Mouse (Mus musculus) cerebellum, adult (tissue): Measurements from ENCODE around the gene Prkar1b.

Experiments used
- ATAC-seq: cut with Nextera tagmentation; 2 replicates; pipeline ENCODE4 v1.9.2; 2017; ENCODE audit warnings: mild to moderate bottlenecking, moderate library complexity, mixed read lengths; ENCODE audit not compliant: insufficient number of reproducible peaks, low FRiP score, low TSS enrichment

Prkar1b gene

GRCm38 (mm10) chr5:139149681-139150602 is at the start of gene Prkar1b, which contains the start of gene Dnaaf5:
TSS of gene Prkar1b (minus strand) at chr5:139150001.
TSS of gene Dnaaf5 (plus strand) at chr5:139150223.
- peak; percentile 88 for ATAC-seq

- ATAC-seq, result no peak
Observed at GRCm38 (mm10) chr5:139199636-139199994, 49.8 kb upstream of the Prkar1b start.

DNA sequence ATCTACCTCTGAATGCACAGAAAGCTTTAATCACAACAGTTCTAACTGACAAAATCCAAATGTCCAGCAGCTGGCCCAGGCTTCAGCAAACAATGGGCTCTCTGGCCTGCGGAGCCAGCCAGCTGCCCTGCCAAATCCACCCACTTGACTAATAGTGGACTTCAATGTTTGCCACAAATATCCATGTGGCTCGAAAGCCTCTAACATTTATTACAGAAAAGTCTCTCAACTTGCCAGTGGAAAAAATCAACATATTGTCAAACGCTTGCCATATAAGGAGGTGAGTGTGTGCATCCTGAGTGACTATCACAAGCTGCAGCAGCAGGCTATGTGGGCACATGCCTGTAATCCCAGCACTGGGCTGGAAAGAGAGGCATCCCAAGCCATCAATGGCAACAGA is 49.0 kb upstream of the Prkar1b start:
- no peak for ATAC-seq

GRCm38 (mm10) chr5:139190958-139191357 is 41.2 kb upstream of the Prkar1b start:
- no peak for ATAC-seq

GRCm38 (mm10) chr5:139189726-139190125 is 39.9 kb upstream of the Prkar1b start:
- ATAC-seq, result no peak

GRCm38 (mm10) chr5:139184897-139185296 is 35.1 kb upstream of the Prkar1b start:
- ATAC-seq, result no peak

GRCm38 (mm10) chr5:139183601-139184000 is 33.8 kb upstream of the Prkar1b start:
- ATAC-seq, result no peak

- ATAC-seq, result no peak
Observed at GRCm38 (mm10) chr5:139183131-139183530, 33.3 kb upstream of the Prkar1b start.

- ATAC-seq, result peak; percentile 56; the same call in 1 of the 2 replicates
Observed at GRCm38 (mm10) chr5:139178895-139179631, 29.3 kb upstream of the Prkar1b start.

DNA sequence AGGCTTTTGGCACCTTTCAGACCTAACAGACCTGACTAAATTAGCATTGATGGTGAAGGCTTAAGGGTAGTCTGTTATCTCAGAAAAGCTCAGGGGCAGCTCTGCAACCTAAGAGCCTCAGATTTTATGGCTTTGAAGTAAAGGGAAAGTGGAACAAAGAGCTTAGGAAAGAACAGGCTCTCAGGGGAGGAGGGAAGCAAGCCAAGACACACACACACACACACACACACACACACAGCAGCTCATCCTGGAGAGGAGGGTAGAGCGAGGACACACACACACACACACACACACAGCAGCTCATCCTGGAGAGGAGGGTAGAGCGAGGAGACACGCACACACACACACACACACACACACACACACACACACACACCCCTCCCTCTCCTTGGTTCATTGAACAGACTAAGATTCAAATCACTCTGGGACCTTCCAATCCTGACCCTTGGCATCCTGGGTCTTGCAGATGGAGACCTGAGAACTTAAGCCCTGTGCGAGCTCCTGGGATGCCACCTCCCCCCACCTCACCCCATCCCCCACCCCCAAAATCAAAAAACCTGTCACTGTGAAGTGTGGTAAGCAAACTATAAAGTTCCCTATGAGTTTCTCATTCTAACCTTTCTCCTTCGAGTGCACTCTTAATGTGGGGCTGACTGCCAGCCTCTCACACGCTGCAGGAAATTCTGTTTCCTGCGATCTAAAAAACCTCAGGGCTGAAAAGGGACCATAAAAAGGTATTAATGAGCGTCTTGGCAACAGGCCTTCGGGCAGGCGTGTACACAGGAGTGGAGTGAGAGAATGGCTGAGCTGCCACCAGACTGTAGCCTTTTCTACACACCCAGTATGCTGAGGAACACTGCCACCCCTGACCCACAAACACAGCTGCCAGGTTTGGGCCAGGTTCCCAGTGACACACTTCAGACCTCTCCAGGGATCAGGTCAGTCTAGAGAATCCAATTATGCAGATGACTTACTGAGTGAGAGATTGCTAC is 25.1 kb upstream of the Prkar1b start:
- no peak for ATAC-seq

GRCm38 (mm10) chr5:139174141-139174540 is 24.3 kb upstream of the Prkar1b start:
- no peak for ATAC-seq

DNA sequence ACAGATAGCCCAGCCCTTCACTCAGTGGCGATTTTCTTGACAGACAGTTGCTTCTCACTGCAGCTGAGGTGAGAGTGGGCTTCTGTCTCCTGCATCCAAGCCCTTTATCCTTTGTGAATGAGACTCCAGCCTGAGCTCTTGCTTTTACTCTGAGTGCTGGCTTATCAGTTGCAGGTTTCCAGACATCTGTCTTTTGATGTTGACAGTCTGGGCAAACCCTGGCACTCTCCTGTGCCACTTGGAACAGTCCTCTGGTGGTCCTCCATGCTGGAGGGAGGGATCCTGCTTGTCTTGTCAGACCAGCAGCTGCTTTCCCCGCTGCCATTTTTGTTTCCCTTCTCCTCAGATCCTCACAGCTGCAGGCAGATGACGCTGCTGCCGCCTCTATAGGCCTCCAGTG is 22.1 kb upstream of the Prkar1b start:
- ATAC-seq, result no peak

DNA sequence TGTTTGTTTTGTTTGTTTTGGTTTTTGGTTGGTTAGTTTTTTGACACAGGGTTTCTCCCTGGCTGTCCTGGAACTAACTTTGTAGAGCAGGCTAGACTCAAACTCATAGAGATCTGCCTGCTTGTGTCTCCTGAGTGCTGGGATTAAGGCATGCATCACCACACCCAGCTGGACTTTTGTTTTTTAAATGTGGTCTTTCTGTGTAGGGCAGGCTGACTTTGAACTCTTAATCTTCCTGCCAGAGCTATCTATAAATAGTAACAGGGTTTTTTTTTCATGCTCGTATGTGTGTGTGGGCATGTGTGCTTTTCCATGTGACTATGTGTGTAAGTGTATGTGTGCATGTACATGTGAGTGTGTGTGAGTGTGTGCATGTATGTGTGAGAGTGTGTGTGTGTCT is 17.7 kb upstream of the Prkar1b start:
- ATAC-seq, result no peak

DNA sequence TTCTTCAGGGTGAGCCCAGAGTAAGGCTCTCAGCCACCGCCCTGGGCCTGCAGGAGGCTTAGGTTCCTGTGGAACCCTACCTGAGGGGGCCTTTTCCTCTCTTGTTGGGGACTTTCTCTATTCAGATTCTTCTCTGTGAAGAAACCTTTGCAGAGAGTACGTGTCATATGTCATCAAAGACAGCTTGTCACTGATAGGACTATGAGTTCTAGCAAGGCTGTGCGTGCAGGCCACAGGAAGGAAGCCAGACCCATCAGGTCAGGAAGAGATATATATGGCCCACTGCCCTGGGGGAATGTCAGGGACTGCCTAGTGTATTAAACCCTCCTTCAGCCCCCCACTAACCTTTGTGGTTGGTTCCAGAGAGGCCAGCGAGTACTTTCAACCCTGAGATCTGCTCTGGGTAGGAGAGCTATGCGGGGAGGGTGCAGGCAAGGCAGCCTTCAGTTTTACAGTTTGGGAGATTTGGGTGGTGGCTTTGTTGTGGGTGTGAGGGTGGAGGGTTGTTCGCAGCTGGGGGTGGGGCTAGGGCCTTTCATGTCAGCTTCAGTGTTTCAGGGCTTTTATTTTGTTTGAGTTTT is 17.1 kb upstream of the Prkar1b start:
- ATAC-seq, result no peak

- ATAC-seq, result no peak
Observed at GRCm38 (mm10) chr5:139161632-139162031, 11.8 kb upstream of the Prkar1b start.

DNA sequence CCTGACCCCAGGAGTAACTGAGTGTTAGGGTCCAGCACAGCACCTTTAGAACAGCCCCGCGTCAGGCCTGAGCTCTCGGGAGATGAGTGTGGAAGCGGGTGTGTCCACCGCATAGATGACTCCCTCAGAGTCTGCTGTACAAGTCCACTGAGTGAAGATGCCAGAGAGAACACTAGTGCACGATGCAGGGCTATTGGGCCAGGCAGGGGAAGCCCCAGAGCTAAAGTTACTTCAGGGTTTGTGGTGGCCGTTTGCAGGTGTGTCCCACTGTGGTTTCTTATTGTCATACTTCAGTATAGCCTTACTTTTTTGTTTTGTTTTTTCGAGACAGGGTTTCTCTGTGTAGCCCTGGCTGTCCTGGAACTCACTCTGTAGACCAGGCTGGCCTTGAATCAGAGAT is 11.1 kb upstream of the Prkar1b start:
- ATAC-seq, result no peak

DNA sequence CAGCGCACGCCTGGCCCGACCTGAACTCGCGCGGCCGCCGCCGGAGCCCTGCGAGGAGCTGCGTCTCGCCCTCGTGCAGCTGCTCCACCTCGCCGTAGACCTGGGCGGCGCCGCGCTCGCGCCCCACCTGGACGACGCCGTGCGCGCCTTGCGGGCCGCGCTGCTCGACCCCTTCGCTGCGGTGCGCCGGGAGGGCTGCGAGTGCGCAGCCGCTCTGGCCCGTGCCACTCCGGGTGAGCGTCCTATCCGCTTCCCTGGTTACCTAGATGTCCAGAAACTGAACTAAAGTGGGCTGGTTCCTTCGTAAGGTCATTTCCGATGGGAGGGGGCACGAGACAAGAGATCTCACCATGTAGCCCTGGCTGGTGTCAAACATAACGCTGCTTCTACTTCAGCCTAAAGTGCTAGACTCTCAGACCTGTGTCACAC is 816 bp upstream of the Prkar1b start:
- ATAC-seq, result peak; percentile 8; the same call in 1 of the 2 replicates

DNA sequence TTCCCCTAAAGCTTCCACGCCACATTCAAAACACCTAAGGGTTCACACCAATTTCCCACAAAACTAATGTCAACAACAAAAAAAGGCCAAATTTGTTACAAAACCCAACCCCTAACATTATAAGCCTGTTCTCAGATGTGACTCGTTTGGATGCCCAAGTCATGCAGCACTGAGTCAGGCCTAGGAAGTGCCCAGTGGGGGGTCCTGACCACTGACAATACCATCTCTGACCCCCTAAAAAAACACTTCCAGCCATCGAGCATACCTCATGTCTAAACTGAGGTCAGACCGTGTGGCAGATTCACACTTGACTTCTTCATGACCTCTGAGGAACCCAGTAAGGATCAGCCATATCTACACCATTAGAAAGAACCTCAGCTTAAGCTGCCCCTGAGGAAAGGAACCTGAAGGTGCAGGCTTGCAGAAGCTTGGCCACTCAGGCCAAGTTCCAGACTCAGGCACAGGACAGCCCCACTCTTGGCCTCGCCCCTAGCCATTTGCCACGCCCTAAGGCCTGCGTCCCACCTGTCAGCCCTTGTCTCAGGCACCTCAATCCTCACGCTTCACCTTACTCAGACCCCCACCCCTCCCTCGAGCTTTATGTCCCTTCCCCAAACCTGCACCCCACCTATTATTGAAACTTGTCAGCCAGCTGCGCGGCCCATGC is 662 bp downstream of the Prkar1b start:
- no peak for ATAC-seq
